Mouse (Mus musculus): ENCODE measurements around the gene Lrsam1. TPM values are rescaled to one million over a fixed set of nuclear protein-coding genes. Genes with fewer than 3 reads are reported as not detected.

The Lrsam1 gene
- total RNA-seq, 2 experiments from 2014 or later: 32.4 to 34.7 TPM

- no peak for DNase-seq
These were observed 34.9 kb downstream of the Lrsam1 start for GRCm38 (mm10) chr2:32926330-32927075.

- DNase-seq: no peak
These were observed 37.0 kb downstream of the Lrsam1 start for GRCm38 (mm10) chr2:32924306-32924844.

DNA sequence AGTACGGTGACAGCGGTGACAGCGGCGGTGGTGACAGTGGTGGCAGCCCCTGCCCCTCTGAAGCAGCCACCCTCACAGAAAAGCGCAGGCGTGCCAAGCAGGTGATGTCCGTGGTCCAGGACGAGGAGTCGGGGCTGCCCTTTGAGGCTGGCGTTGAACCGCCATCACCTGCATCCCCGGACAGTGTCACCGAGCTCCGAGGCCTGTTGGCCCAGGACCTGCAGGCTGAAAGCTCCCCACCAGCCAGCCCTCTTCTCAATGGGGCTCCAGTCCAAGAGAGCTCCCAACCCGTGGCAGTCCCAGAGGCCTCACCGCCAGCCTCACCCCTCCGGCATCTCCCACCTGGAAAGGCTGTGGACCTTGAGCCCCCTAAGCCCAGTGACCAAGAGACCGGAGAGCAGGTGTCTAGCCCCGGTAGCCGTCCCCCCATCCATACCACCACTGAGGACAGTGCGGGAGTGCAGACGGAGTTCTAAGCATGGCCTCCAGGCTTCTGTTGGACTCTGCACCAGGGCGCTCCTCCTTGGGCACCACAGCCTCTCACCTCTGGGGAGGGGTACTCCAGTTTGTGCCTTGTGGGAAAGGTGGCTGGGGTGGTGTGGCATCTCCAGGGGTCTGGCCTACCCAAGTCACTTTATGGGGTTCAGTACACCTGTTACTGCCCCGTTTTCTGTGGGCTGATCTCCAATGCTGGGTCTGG lies 37.7 kb downstream of the Lrsam1 start:
- no peak for DNase-seq

DNA sequence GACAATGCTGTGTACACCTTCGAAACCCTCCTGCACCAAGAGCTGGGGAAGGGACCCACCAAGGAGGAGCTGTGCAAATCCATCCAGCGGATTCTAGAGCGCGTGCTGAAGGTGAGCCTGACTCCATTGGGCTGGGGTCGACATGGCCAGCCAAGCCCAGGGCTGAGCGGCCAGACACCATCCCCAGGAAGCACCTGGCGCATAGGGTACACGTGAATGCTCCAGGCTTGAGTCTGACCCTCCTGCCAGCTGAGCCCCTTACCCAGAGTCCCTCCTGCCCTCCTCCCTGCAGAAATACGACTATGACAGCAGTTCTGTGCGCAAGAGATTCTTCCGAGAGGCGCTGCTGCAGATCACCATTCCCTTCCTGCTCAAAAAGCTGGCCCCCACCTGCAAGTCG lies 38.9 kb downstream of the Lrsam1 start:
- no peak for DNase-seq

DNA sequence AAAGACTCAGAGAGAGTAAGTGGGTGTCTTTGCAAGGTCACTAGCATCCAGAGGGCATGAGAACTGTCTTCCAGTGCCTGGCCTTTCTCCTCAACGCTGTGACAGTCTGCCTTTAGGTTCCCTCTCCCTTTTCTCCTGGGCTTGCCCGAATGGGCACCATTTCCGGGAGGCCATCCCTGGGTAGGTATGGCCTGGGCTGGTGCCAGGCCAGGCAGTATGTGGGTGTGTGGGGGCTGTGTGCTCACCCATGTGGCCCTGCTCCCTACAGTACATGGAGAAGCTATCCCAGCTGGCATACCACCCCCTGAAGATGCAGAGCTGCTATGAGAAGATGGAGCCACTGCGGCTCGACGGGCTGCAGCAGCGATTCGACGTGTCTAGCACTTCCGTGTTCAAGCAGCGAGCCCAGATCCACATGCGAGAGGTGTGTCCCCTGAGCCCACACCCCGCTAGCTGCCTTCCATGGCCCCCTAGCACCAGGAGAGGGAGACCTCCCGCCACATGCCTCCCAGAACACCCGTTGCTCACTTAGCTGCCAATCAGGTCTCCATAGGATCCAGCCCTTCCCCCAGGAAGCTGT lies 39.5 kb downstream of the Lrsam1 start:
- DNase-seq: no peak

DNA sequence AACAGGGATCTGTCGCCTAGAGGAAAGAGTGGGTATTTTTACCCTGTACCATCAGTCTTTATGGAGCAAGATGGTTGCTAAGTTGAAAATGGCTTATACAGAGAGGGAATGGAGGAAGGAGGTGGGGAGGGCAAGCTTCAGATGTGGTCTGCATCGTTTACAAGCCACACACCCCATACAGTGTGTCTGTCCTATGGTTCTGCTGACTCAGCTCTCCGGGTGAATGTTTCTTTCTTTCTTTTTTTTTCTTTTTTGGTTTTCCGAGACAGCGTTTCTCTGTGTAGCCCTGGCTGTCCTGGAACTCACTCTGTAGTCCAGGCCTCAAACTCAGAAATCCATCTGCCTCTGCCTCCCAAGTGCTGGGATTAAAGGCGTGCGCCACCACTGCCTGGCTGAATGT lies 40.2 kb downstream of the Lrsam1 start:
- DNase-seq: no peak

DNA sequence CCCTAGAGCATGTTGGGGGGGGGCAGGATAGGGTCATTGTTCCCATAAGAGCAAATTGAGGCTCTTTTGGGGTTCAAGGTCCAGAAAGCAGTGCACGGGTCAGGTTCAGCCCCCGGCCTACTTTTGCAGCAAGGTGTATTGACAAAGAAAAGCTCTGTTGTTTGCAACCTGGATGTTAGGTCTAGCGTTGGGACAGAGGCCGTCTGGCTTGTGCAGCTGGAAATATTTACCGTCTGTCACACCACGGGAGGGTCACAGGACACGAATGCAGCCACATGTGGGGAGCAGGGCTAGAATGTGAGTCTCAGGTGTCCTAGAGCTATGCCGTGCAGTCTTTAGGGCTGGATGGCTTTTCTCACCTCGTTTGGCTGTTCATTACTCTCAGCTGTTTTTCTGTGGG lies 43.0 kb downstream of the Lrsam1 start:
- no peak for DNase-seq

GRCm38 (mm10) chr2:32917526-32917925 lies 43.9 kb downstream of the Lrsam1 start:
- DNase-seq: peak; percentile 40 to 50

DNA sequence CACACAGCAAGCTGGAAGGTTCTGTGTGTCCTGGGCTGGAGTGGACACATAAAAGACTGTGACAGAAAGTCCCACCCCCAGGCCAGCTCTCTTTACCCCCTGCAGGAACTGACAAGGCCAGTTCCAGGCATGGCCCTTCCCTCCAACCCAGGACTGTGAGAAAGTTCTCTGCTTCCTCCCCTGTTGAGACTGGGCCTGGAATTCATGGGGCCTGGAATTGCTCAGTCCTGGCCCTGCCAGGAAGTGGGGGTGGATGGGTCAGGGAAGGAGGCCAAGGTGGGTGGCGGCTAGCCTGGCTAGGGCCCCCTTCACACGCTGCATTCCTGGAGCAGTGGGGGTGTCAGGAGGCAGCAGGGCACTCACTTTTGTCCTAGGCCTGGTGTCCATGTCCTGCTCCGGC lies 46.5 kb downstream of the Lrsam1 start:
- no peak for DNase-seq

DNA sequence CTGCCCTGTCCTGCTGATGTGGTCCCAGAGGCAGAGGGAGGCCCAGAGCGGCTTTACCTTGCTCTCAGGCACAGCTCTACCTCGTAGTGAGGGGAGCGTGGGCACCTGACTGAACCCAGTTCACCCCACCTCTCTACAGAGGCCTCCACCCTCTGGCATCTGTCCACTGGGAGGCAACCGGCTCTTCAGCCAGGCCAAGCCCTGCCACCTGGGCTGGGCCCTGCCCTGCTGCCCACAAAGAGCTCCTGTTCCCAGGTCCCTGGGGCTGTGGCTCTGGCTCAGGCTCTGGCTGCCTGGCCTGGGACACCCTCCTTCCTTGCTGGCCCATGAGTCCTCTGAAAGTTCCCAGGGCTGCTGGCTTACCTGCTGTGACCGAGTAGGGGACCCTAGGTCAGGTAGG lies 47.1 kb downstream of the Lrsam1 start:
- no peak for DNase-seq

GRCm38 (mm10) chr2:32912210-32912804 lies 49.1 kb downstream of the Lrsam1 start:
- DNase-seq: peak; percentile 78 to 84

- no peak for DNase-seq
These were observed 49.7 kb downstream of the Lrsam1 start for GRCm38 (mm10) chr2:32911639-32912182.

DNA sequence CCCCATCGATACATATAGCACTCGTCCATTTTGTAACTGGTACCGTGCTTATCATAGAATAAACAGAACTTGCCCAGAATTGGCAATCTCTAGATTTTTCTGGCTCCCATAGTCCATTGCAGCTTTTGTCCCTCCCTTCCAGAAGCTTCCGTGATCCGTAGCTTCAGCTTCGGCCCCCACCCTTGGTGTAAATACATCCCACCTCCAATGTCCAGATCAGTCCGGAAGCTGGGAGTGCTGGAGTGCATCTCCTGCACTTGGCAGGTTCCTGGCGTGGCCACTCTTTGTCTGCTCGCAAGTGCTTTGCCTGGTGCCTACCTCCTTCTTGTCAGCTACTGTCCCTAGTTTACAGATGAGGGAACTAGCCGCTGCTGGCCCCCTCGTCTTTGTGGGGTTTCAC lies 52.6 kb downstream of the Lrsam1 start:
- no peak for DNase-seq

DNA sequence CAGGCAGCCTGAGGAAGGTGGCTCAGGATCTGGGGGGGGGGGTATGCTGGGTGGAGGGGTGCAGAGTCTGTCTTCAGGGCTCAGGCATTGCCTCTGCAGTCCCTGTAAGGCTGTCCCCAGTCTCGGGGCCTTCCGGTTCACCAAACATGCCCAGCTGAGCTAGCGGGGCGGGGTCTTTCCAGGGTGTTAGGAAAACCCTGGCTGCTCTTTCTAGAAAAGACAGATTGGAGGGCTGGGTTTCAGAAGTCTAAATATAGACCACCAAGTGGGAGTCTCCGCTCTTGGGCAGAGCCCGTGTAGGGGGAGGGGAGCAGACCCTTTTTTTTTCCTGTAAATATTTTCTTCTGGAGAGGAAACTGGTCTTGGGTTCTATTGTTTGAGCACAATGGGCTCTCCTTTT lies 53.1 kb downstream of the Lrsam1 start:
- DNase-seq: no peak

- DNase-seq: no peak
These were observed 54.0 kb downstream of the Lrsam1 start for GRCm38 (mm10) chr2:32907442-32907841.

DNA sequence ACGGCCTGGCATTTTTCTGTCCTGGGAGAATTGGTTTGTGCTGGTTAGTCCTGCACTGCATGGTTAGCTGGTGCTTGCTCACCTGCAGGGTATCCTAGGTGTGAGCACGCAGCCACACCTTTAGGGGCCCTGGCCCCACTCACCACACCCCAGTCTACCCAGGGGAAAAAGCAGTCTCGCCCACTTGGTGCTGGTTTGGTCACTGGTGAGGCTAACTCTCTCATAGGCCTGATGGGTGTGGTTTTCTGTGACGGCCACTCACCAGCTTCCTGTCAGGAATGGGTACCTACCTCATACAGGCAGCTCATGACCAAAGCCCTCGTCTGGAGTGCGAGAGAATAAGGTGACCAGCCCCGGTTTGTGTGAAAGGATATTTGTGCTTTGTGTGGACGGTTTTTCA lies 56.1 kb downstream of the Lrsam1 start:
- no peak for DNase-seq

DNA sequence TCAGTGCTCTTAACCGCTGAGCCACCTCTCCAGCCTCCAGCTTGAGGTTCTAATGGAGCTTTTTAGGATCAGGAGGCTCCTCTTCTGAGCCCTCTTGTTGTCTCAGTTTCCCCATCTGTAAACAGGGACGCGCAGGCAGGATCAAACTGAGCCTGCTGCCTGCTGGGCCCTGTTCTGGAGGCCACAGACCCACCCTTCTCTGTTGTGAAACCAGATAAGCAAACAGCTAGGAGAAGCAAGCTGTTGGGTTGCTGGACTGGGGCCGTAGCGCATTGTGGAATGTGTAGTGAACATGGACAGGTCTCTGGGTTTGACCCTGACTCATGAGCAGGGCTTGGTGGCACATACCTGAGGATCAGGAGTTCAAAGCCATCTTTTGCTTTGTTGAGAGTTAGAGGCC lies 56.8 kb downstream of the Lrsam1 start:
- no peak for DNase-seq

GRCm38 (mm10) chr2:32903470-32903869 lies 57.9 kb downstream of the Lrsam1 start:
- DNase-seq: no peak

- no peak for DNase-seq
These were observed 59.3 kb downstream of the Lrsam1 start for GRCm38 (mm10) chr2:32902126-32902525.

- DNase-seq: no peak
These were observed 62.4 kb downstream of the Lrsam1 start for GRCm38 (mm10) chr2:32898983-32899382.

DNA sequence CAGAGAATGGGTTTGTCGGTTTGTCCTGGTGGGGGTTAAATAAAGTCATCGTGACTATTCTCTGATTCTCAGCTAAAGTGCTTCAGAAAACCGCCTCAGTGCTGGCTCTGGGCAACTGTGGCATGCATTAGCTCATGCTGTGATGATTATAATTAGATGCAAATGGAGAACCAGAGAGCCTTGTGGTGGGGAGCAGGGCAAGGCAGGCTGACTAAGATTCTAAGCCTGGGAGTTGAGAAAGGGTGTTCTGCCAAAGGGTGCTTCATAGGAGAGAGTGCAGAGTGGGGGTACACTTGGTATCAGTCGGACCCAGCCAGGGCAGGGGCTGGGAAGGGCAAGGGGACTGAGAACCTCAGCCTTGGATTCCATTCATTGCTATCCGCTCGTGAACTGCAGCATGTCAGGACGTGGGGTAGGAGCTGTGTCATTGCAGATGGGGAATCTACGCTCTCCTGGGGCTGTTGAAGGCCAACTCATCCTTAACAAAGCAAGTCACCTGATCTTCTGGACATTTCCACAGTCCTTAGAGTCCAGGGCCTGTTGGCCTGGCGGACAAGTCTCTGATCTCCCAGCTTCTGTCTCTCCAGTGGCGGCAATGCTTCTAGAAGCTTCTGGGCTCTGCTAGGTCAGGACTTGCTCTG lies 64.8 kb downstream of the Lrsam1 start:
- DNase-seq: no peak

DNA sequence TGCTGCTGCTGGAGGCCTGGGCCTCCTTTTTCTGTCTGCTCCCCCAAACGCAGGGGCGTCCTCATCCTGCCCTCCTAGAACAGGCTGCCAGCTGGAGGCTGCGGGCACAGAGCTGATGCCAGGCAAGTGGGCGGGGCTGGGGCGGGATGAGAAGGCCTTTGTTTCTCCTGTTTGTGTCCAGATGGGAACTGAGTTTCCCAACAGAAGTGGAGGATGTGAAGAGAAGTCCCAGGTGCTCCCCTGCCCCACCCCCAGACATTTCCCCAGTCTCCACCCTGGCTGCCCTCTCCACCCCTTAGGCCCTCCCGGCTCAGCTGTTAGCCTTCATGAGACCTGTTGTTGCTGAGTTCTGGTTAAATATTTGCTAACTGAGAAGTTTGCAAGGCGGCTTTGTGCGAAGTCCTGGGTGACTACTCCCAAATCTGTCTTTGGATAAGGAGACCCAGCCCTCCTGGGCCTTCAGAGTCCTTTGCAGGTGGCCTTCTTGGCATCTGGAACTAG lies 65.8 kb downstream of the Lrsam1 start:
- DNase-seq: no peak
